Mouse (Mus musculus): ENCODE measurements around the gene Lifr. TPM values are rescaled to one million over a fixed set of nuclear protein-coding genes. Genes with fewer than 3 reads are reported as not detected.
A peak's percentile ranks its signal among the peaks of the same experiment; 100 is the strongest.

Gene Lifr
- polyA plus RNA-seq, 1 experiment from 2014 or later: 30.7 TPM

DNA sequence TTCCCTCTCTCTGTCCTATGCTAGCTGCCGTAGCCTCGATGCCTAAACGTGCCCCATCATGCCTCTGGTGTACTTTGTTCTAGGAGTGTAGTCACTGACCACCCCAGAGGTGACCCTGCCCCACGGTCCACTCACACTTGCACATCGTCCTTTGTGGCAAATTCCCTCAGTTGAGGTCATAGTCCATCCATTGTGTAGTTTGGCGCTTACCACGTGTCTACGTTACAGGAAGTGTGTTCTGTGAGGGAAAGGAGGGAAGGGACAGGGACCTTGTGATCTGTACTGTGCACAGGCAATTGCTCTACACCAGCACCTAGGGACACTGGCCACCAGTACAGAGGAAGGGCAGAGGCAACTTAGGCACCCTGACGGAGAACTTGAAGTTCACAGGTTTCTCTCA lies 69.5 kb downstream of the Lifr start:
- H3K27ac ChIP-seq (replicated peaks): peak overlapping the region; percentile 19; the same call in 1 of the 2 replicates

DNA sequence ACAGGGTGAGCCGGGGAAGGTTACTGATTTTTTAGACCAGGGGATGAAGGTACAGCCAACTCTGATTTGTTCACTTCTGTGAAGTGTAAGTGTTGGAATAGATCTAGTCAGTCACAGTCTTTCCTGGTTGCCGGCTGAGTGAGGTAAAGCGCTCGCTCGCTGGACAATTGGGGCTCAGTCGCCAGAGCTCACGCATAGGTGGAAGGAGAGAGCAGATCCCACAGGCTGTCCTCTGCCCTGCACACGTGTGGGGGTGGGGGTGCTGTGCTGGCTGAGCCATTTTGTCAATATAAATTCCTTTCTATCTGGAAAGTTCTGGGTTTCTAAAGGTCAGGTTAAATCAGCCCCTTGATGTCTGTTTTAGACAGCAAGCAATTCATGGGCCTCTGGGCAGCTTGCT lies 69.9 kb downstream of the Lifr start:
- peak overlapping the region; percentile 19; the same call in 1 of the 2 replicates for H3K27ac ChIP-seq (replicated peaks)
- 73% methylated on average over 8 of the region's 8 CpGs for WGBS (ENCODE audit: insufficient replicate concordance)
- H3K9ac ChIP-seq: no peak overlapping the region

More for the DNA sequence above, 69.5 kb downstream of the Lifr start:
- Histone ChIP-seq H3K9ac (no peak overlapping the region), H3K4me3 (replicated peaks) (no peak overlapping the region), H3K27me3 (no peaks in the 10 kb centered on the region), H3K36me3 (replicated peaks) (0 out of 2 replicates have a peak, but pooled peaks cover 6% of the 10 kb centered on the region), H3K4me1 (replicated peaks) (peaks cover 5% of the 10 kb centered on the region; the same call in 1 of the 2 replicates), H3K4me2 (no peak overlapping the region), H3K9me3 (replicated peaks) (no peaks in the 10 kb centered on the region)
- ATAC-seq (ENCODE audit: insufficient read depth): peak; percentile 81
- 56% methylated on average over 9 of the region's 9 CpGs for WGBS (ENCODE audit: insufficient replicate concordance)

DNA sequence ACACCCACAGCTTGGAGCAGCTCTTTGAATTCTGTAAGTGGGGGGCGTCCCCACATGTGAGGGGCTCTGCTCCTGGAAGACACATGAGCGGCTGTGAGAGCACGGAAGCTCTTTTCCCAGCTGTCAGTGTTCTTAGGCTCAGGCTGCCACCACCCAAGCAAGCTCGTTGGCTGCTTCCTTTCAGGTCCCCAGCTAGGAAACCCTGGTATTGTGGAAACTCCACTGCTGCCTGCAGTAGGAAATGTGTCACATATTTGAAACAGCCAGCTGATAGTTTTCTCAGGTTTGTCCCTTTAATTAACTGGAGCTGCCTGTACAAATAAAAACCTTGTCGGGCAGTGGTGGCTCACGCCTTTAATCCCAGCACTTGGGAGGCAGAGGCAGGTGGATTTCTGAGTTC lies 73.4 kb downstream of the Lifr start:
- H3K9ac ChIP-seq: no peak overlapping the region
- ATAC-seq (ENCODE audit: insufficient read depth): no peak
- H3K4me2 ChIP-seq: no peak overlapping the region
- H3K4me3 ChIP-seq (replicated peaks): no peak overlapping the region
- no peaks in the 10 kb centered on the region for H3K36me3 ChIP-seq (replicated peaks)
- H3K4me1 ChIP-seq (replicated peaks): peaks cover 10% of the 10 kb centered on the region
- H3K9me3 ChIP-seq (replicated peaks): no peaks in the 10 kb centered on the region
- H3K27ac ChIP-seq (replicated peaks): no peak overlapping the region
- H3K27me3 ChIP-seq: no peaks in the 10 kb centered on the region
- WGBS (ENCODE audit: insufficient replicate concordance): 56% methylated on average over 6 of the region's 6 CpGs

More for the DNA sequence above, 69.9 kb downstream of the Lifr start:
- ATAC-seq (ENCODE audit: insufficient read depth): peak; percentile 59
- H3K36me3 ChIP-seq (replicated peaks): 0 out of 2 replicates have a peak, but pooled peaks cover 6% of the 10 kb centered on the region
- H3K4me3 ChIP-seq (replicated peaks): no peak overlapping the region
- no peak overlapping the region for H3K4me2 ChIP-seq
- H3K27me3 ChIP-seq: no peaks in the 10 kb centered on the region
- no peaks in the 10 kb centered on the region for H3K9me3 ChIP-seq (replicated peaks)
- H3K4me1 ChIP-seq (replicated peaks): peaks cover 5% of the 10 kb centered on the region; the same call in 1 of the 2 replicates

DNA sequence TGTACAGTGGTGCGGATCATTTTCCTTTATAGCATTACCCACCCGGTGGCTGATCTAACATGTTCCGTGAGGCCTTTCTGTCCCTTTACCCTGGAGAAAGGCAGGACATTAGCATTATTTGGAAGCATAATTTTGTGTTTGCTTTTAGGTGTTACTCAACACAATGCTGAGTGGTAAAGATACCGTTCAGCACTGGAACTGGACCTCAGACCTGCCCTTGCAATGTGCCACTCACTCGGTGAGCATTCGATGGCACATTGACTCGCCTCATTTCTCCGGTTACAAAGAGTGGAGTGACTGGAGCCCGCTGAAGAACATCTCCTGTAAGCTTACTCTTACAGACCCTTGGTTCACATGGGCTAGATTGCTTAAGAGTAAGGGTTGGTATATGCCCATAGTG lies 76.3 kb downstream of the Lifr start:
- H3K27me3 ChIP-seq: no peaks in the 10 kb centered on the region
- H3K27ac ChIP-seq (replicated peaks): peak overlapping the region; percentile 53
- H3K4me3 ChIP-seq (replicated peaks): no peak overlapping the region
- peaks cover 5% of the 10 kb centered on the region; the same call in 1 of the 2 replicates for H3K4me1 ChIP-seq (replicated peaks)
- H3K9ac ChIP-seq: no peak overlapping the region
- H3K36me3 ChIP-seq (replicated peaks): no peaks in the 10 kb centered on the region
- 63% methylated on average over 9 of the region's 9 CpGs for WGBS (ENCODE audit: insufficient replicate concordance)
- H3K4me2 ChIP-seq: no peak overlapping the region
- no peaks in the 10 kb centered on the region for H3K9me3 ChIP-seq (replicated peaks)
- peak; percentile 13; the same call in 1 of the 2 replicates for ATAC-seq (ENCODE audit: insufficient read depth)

DNA sequence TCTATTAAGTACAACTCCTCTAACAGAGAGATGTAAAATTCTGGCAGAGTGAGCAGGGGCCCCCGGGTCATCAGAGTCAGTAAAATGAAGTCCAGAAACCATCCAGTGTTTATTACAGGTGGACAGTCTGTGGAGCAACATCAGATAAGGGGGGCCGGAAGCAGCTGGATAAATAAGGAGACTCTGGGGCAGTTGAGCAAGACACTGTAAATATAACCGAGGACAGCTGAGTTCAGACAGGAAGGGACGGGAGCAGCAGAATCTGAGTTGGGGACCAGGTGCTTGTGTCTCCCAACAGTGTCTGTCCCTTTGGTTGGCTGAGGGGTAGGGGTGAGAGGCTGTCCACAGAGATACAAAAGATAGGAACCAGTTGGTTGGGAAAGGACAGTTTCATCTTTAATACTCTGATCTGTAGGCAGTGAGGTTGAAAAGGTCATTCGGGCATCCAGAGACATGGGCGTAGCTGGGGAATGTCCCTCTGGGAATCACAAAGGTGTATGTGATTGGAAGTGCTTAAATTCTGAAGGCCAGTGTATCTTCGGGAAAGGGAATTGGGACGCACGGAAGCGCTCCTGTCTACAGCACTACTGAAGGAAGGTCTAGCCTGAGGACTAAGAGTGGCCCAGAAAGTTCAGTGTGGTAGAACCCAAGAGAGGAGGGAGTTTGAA lies 77.0 kb downstream of the Lifr start:
- 55% methylated on average over 10 of the region's 10 CpGs for WGBS (ENCODE audit: insufficient replicate concordance)
- no peaks in the 10 kb centered on the region for H3K9me3 ChIP-seq (replicated peaks)
- H3K27ac ChIP-seq (replicated peaks): peak overlapping the region; percentile 74
- peaks cover 5% of the 10 kb centered on the region; the same call in 1 of the 2 replicates for H3K4me1 ChIP-seq (replicated peaks)
- H3K4me3 ChIP-seq (replicated peaks): no peak overlapping the region
- H3K9ac ChIP-seq: no peak overlapping the region
- H3K27me3 ChIP-seq: no peaks in the 10 kb centered on the region
- 0 out of 2 replicates have a peak overlapping the region, but pooled peaks have one; percentile 13 for H3K4me2 ChIP-seq
- ATAC-seq (ENCODE audit: insufficient read depth): peak; percentile 67
- H3K36me3 ChIP-seq (replicated peaks): 0 out of 2 replicates have a peak, but pooled peaks cover 2% of the 10 kb centered on the region

DNA sequence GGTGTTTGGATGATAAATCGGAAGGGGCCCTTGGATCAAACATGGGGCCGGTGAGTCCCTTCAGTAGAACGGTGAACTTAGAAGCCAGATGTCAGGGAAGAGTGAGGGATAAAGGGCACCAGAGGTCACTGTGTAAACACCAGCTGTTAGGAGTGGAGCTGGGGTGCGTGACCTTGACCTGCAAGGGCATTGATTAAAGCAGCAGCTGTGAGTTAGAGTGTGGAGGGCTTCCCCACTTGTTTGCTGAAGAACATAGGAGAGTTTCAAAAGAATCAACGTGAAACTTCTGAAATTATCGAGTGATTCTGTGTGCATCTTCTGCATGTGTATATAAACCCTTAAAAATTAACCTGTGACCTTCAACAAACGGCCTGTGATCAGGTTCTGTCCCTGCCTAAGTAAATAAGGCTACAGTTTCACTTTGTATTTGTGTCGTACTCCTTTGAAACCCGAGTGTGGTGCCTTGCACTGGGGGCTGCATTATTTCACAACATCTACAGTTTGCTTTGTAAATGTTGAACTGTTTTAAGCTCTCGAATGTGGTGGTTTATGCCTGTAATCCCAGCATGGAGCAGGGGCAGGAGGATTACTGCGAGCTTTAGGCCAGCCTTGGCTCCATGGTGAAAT lies 77.6 kb downstream of the Lifr start:
- 55% methylated on average over 11 of the region's 11 CpGs for WGBS (ENCODE audit: insufficient replicate concordance)
- Histone ChIP-seq H3K9me3 (replicated peaks) (no peaks in the 10 kb centered on the region), H3K4me1 (replicated peaks) (peaks cover 5% of the 10 kb centered on the region; the same call in 1 of the 2 replicates), H3K27ac (replicated peaks) (peak overlapping the region; percentile 74), H3K27me3 (no peaks in the 10 kb centered on the region), H3K4me3 (replicated peaks) (no peak overlapping the region), H3K36me3 (replicated peaks) (0 out of 2 replicates have a peak, but pooled peaks cover 3% of the 10 kb centered on the region), H3K9ac (no peak overlapping the region), H3K4me2 (0 out of 2 replicates have a peak overlapping the region, but pooled peaks have one; percentile 13)
- peak; percentile 82 for ATAC-seq (ENCODE audit: insufficient read depth)

DNA sequence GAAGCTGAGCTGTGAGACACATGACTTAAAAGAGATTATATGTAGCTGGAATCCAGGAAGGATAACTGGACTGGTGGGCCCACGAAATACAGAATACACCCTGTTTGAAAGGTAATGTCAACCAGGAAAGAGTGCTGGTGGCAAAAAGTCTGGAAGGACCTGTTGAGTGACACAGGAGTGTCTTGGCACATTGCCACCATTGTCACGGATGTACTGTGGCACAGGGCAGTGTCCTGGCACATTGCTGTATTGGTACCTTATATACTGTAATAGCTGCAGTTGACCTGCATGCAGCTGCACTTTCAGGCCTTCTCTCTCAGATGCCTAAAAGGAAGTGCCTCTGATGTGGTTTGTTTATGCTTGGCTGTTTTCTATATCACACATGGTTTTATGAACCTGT lies 82.5 kb downstream of the Lifr start:
- 25% methylated on average over 2 of the region's 2 CpGs for WGBS (ENCODE audit: insufficient replicate concordance)
- Histone ChIP-seq H3K36me3 (replicated peaks) (0 out of 2 replicates have a peak, but pooled peaks cover 6% of the 10 kb centered on the region), H3K4me2 (no peak overlapping the region), H3K9ac (no peak overlapping the region), H3K27ac (replicated peaks) (no peak overlapping the region), H3K4me3 (replicated peaks) (no peak overlapping the region), H3K27me3 (no peaks in the 10 kb centered on the region), H3K4me1 (replicated peaks) (no peaks in the 10 kb centered on the region; the same call in 1 of the 2 replicates), H3K9me3 (replicated peaks) (no peaks in the 10 kb centered on the region)
- no peak for ATAC-seq (ENCODE audit: insufficient read depth)

DNA sequence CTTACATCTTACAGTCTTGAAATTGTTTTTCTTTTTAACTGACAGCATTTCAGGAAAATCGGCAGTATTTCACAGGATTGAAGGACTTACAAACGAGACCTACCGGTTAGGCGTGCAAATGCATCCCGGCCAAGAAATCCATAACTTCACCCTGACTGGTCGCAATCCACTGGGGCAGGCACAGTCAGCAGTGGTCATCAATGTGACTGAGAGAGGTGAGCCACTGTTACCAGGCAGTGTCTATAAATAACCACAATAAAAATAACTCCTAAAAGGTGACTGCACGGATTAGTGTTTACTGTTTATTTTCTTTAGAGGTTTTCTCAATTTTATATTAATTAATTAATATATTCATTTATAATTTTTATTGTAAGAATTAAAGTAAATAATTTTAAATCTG lies 82.9 kb downstream of the Lifr start:
- no peak overlapping the region for H3K9ac ChIP-seq
- WGBS (ENCODE audit: insufficient replicate concordance): 67% methylated on average over 7 of the region's 7 CpGs
- H3K36me3 ChIP-seq (replicated peaks): 0 out of 2 replicates have a peak, but pooled peaks cover 8% of the 10 kb centered on the region
- no peaks in the 10 kb centered on the region for H3K27me3 ChIP-seq
- H3K4me2 ChIP-seq: no peak overlapping the region
- no peaks in the 10 kb centered on the region for H3K9me3 ChIP-seq (replicated peaks)
- no peak for ATAC-seq (ENCODE audit: insufficient read depth)
- no peak overlapping the region for H3K27ac ChIP-seq (replicated peaks)
- H3K4me3 ChIP-seq (replicated peaks): no peak overlapping the region
- H3K4me1 ChIP-seq (replicated peaks): no peaks in the 10 kb centered on the region; the same call in 1 of the 2 replicates

DNA sequence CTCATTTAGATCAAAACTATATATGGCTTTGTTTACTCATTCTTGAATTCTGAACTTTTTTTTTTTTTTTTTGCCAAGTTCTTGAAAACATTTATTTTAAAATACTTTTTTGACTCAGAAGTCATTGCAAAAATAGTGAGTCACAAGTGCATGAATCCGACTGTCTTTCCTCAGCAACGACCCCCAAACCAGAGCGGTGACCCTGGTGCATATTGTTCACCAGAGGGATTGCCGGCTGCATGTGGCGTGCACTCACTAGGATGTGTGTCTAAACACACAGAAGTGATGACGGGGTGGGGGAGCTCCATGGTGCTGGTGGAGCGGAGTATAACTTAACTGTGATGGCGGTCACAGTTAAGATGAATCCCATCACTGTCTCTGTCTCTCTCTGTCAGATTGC lies 83.4 kb downstream of the Lifr start:
- no peak overlapping the region for H3K4me2 ChIP-seq

DNA sequence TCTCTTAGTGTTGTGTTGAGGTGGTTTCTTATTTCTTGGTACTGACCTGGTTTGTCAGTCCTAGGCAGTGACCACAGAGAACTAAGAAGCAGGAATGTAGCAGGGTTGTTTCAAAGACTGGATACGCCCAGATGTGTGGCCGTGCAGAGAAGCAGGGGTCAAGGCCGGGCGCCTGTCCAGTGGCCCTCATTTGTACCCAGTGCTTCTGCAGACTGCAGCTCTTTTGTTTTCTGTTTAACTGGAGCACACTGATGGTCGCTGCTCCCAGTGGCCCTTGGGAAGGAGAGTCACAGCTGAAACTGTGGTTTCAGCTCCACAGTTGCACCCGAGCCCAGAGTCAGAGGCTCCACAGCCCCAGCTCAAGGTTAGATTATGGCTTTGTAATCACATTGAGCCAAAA lies 90.2 kb downstream of the Lifr start:
- Histone ChIP-seq H3K27ac (replicated peaks) (no peak overlapping the region), H3K9ac (no peak overlapping the region), H3K27me3 (no peaks in the 10 kb centered on the region), H3K9me3 (replicated peaks) (no peaks in the 10 kb centered on the region), H3K36me3 (replicated peaks) (peaks cover 33% of the 10 kb centered on the region), H3K4me1 (replicated peaks) (no peaks in the 10 kb centered on the region), H3K4me3 (replicated peaks) (no peak overlapping the region), H3K4me2 (no peak overlapping the region)
- WGBS (ENCODE audit: insufficient replicate concordance): 61% methylated on average over 6 of the region's 6 CpGs
- ATAC-seq (ENCODE audit: insufficient read depth): no peak

More for the DNA sequence above, 83.4 kb downstream of the Lifr start:
- Histone ChIP-seq H3K9me3 (replicated peaks) (no peaks in the 10 kb centered on the region), H3K27ac (replicated peaks) (no peak overlapping the region), H3K27me3 (no peaks in the 10 kb centered on the region), H3K36me3 (replicated peaks) (peaks cover 8% of the 10 kb centered on the region; the same call in 1 of the 2 replicates), H3K4me3 (replicated peaks) (no peak overlapping the region), H3K9ac (no peak overlapping the region), H3K4me1 (replicated peaks) (no peaks in the 10 kb centered on the region; the same call in 1 of the 2 replicates)
- ATAC-seq (ENCODE audit: insufficient read depth): no peak
- 70% methylated on average over 8 of the region's 8 CpGs for WGBS (ENCODE audit: insufficient replicate concordance)

DNA sequence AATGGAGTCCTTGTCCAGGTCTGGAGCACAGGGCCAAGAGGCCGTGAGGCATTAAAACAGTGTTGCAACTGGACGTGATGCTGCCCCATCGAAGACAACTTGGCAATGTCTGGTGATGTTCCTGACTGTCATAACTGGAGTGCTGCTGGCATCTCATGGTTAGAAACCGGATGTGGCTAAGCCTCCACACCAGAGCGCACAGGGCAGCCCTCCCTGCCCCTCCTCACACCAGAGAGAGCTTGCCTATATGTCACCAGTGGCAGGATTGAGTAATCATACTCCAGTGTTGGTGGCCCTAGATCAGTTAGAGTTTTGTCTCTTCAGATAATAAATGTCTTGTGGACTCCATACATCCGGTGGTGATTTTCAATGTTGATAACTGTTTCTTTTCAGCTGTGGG lies 97.3 kb downstream of the Lifr start:
- no peak overlapping the region for H3K4me3 ChIP-seq (replicated peaks)
- no peaks in the 10 kb centered on the region for H3K9me3 ChIP-seq (replicated peaks)
- no peak overlapping the region for H3K9ac ChIP-seq
- ATAC-seq (ENCODE audit: insufficient read depth): no peak
- no peak overlapping the region for H3K27ac ChIP-seq (replicated peaks)
- peaks cover 33% of the 10 kb centered on the region for H3K36me3 ChIP-seq (replicated peaks)
- no peak overlapping the region for H3K4me2 ChIP-seq
- H3K27me3 ChIP-seq: no peaks in the 10 kb centered on the region
- 60% methylated on average over 6 of the region's 6 CpGs for WGBS (ENCODE audit: insufficient replicate concordance)
- H3K4me1 ChIP-seq (replicated peaks): no peaks in the 10 kb centered on the region
